Mouse (Mus musculus): ENCODE measurements around the gene Cyp20a1. TPM values are rescaled to one million over a fixed set of nuclear protein-coding genes. Genes with fewer than 3 reads are reported as not detected.

The Cyp20a1 gene
- polyA plus RNA-seq (2015; fragmentation: Nextera tagmentation; extraction: Ambion mirVana): 23.1 and 24.1 TPM in 2 replicates

DNA sequence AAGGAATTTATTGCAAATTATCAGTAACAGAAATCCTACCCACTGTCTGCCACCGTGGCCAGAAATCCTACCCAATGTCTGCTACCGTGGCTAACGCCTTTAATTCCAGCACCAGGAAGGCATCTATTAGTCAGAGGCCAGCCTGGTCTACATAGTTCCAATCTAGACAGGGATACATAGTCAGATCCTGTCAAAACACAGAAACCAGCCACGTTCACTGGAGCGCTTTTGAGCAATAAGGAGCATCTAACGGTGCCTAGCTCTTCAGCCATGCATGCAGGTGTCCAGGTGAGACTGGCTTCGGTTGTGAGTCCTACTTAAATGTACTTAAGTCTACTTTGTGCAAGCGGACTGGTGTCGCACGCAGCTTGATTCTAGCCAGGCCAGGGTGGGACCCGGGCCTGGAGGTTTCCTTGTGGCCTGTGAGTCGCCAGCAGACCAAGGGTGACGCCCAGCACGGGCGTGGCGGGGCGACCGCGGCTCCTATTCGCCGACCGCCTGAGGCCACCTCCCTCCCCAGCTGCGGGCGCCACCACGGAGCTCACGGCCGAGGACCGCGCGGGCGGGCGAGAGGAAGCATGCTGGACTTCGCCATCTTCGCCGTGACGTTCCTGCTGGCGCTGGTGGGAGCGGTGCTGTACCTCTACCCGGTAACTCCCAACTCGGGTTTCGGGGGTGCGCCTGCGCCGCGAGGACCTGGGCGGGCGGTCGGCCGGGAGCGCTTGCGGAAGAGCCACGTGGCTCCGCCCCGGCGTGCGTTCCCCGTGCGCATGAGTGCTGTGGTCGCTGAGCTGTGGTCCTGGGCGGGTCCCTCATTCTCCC is at the start of gene Cyp20a1:
Cyp20a1 (plus strand) TSS at position 516 of the 822 bp plus-strand sequence.
- WGBS: under 1% methylated on average over 59 of the region's 60 CpGs
- Histone ChIP-seq H3K27ac (peak within 1 kb of the TSS; percentile 95), H3K4me2 (peak within 1 kb of the TSS; percentile 67), H3K4me1 (peaks cover 7% of the 10 kb centered on the region), H3K27me3 (no peaks in the 10 kb centered on the region), H3K9me3 (no peaks in the 10 kb centered on the region), H3K36me3 (peaks cover 9% of the 10 kb centered on the region), H3K4me3 (peak within 1 kb of the TSS; percentile 66), H3K9ac (peak within 1 kb of the TSS; percentile 49)
- ATAC-seq (ENCODE audit: insufficient number of reproducible peaks, low FRiP score, low TSS enrichment, low read depth): peak; percentile 95

DNA sequence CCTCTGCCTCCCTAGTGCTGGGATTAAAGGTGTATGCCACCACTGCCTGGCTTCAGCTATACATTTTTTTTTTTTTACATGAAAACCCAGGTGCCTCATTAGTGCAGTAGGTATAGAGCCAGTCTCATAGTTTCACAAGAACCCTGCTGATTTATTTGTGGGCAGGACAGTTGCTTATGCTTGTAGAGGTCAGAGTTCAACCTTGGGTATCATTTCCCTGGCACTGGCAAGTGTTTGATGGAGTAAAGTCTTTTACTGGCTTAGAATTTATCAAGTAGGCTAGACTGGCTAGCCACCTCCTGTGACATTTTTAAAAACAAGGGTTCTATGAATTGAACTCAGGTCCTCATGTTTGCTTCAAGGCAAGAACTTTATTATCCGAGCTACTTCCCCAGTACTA is 49.2 kb upstream of the Cyp20a1 start:
- Histone ChIP-seq H3K4me3 (no peak overlapping the region), H3K27ac (no peak overlapping the region), H3K4me2 (no peak overlapping the region), H3K27me3 (no peaks in the 10 kb centered on the region), H3K36me3 (peaks cover 34% of the 10 kb centered on the region), H3K9ac (no peak overlapping the region), H3K4me1 (no peaks in the 10 kb centered on the region), H3K9me3 (no peaks in the 10 kb centered on the region)
- ATAC-seq (ENCODE audit: insufficient number of reproducible peaks, low FRiP score, low TSS enrichment, low read depth): no peak
- 67% methylated on average over 1 of the region's 1 CpGs for WGBS

DNA sequence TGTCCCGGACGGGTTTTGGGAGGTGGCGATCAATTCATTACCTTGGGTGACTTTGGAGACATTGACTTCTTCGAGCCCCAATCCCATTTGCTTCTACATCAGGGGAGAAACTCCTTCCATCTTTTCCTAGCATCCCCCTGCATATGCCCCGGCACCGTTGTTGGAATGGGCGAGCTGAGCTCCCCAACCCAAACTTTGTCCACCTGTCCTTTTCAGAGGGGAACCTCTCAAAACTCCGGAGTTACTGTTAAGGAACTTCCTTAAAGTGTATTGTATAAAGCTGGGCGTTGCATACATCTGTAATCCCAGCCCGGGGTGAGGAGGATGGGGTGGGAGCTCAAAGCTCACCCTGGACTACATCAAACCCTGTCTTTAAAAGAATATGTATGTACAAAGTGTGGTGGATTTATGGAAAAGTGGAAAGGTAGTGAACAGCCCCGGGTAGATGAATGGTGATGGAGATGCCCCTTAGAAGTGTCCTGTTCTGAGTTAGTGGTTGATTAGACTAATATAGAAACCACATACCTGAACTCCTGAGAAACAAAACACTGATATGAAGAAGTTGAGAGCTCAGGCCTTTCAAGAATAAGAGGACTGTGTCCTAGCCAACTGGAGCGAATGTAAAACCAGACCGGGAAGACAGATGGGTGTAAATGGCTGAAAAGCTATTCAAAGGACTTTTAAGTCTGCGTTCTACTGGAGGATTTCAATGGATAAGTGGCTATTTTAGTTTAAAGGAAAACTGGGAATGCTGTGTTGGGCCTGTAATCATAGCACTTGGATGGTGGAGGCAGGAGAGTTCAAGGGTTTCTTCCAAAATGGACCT is 720 bp downstream of the Cyp20a1 start:
- peak overlapping the region; percentile 49 for H3K9ac ChIP-seq
- peaks cover 7% of the 10 kb centered on the region for H3K4me1 ChIP-seq
- 13% methylated on average over 14 of the region's 14 CpGs for WGBS
- H3K4me2 ChIP-seq: peak overlapping the region; percentile 67
- peaks cover 5% of the 10 kb centered on the region for H3K36me3 ChIP-seq
- H3K27ac ChIP-seq: peak overlapping the region; percentile 95
- no peak for ATAC-seq (ENCODE audit: insufficient number of reproducible peaks, low FRiP score, low TSS enrichment, low read depth)
- peak overlapping the region; percentile 66 for H3K4me3 ChIP-seq
- no peaks in the 10 kb centered on the region for H3K27me3 ChIP-seq
- no peaks in the 10 kb centered on the region for H3K9me3 ChIP-seq

DNA sequence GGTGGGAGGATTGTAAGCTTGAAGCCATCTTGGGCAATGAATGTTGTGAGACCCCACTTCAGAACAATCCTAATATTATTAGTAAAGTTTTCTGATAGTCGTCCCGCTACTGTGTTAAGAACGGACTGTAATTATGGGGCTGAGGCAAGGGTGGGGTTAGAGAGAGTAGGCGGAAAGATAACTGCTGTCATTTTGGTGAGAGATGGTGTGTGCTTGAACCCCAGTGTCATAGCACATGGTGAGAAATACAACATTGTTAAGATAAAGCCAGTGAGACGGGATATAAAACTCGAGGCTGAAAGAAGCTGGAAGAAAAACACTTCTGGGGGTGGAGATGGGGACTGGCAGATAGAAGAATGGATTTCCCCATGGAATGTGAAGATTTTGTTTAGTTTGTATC is 1.5 kb downstream of the Cyp20a1 start:
- 84% methylated on average over 6 of the region's 6 CpGs for WGBS

DNA sequence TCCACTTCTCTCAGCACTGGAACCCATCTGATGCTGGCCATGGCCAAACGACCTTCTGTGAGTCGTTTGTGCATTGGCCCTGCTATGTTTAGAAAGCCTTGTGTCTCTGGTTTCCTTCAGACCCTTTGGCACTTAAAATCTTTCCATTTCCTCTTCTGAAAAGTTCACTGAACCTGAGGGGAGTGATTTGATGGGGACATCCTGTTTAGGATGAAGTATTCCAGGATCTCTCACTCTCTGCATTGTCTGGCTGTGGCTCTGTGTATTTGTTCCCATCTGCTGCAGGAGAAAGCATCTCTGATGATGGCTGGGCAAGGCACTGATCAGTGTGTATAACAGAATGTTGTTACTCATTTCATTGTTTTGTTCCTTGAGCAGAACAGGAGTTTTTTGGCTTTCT is 2.6 kb downstream of the Cyp20a1 start:
- H3K36me3 ChIP-seq: 0 out of 2 replicates have a peak, but pooled peaks cover 3% of the 10 kb centered on the region
- H3K4me1 ChIP-seq: peaks cover 7% of the 10 kb centered on the region
- no peak for ATAC-seq (ENCODE audit: insufficient number of reproducible peaks, low FRiP score, low TSS enrichment, low read depth)
- no peaks in the 10 kb centered on the region for H3K27me3 ChIP-seq
- H3K27ac ChIP-seq: no peak overlapping the region
- WGBS: 58% methylated on average over 2 of the region's 2 CpGs
- no peak overlapping the region for H3K4me2 ChIP-seq
- H3K9me3 ChIP-seq: no peaks in the 10 kb centered on the region
- no peak overlapping the region for H3K4me3 ChIP-seq
- no peak overlapping the region for H3K9ac ChIP-seq

More for the DNA sequence above, 1.5 kb downstream of the Cyp20a1 start:
- no peak for ATAC-seq (ENCODE audit: insufficient number of reproducible peaks, low FRiP score, low TSS enrichment, low read depth)
- Histone ChIP-seq H3K9me3 (no peaks in the 10 kb centered on the region), H3K27me3 (no peaks in the 10 kb centered on the region), H3K4me2 (no peak overlapping the region), H3K4me3 (no peak overlapping the region), H3K36me3 (no peaks in the 10 kb centered on the region), H3K9ac (no peak overlapping the region), H3K27ac (no peak overlapping the region), H3K4me1 (peaks cover 7% of the 10 kb centered on the region)

DNA sequence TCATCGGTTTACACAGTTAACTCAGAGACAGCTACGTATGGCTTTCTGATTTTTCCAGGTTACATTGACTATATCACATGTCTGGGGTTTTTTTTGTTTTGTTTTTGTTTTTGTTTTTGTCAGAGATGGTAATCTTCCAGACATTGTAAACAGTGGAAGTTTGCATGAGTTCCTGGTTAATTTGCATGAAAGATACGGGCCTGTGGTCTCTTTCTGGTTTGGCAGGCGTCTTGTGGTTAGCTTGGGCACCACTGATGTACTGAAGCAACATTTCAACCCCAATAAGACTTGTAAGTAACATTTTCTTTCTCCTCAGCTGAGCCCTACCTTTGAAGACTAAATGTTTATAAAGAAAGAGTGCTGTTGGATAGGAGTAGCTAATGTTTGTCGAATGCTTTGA is 9.7 kb downstream of the Cyp20a1 start:
- Histone ChIP-seq H3K36me3 (peaks cover 20% of the 10 kb centered on the region), H3K4me2 (no peak overlapping the region), H3K4me3 (no peak overlapping the region), H3K27ac (no peak overlapping the region), H3K9me3 (no peaks in the 10 kb centered on the region), H3K27me3 (no peaks in the 10 kb centered on the region), H3K4me1 (no peaks in the 10 kb centered on the region), H3K9ac (no peak overlapping the region)
- 80% methylated on average over 5 of the region's 5 CpGs for WGBS
- no peak for ATAC-seq (ENCODE audit: insufficient number of reproducible peaks, low FRiP score, low TSS enrichment, low read depth)

DNA sequence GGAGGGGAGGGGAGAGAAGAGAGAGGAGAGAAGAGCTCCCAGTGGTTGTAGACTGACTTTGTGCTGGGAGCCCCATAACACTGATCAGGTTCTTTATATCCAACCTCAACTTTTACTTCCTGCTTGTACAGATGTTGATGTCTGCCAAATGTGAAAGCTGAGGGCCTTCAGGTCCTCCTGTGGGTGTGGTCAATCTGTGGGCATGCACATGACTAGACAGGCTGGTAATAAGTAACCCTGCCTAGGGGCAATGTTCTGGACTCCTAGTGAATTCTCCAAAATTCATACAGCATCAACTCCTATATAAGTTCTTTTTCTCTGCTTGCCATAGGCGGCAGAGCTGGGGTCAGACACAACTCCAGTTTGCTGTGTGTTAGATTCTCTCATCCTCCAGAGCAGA is 18.5 kb downstream of the Cyp20a1 start:
- no peak for ATAC-seq (ENCODE audit: insufficient number of reproducible peaks, low FRiP score, low TSS enrichment, low read depth)
- H3K9ac ChIP-seq: no peak overlapping the region

DNA sequence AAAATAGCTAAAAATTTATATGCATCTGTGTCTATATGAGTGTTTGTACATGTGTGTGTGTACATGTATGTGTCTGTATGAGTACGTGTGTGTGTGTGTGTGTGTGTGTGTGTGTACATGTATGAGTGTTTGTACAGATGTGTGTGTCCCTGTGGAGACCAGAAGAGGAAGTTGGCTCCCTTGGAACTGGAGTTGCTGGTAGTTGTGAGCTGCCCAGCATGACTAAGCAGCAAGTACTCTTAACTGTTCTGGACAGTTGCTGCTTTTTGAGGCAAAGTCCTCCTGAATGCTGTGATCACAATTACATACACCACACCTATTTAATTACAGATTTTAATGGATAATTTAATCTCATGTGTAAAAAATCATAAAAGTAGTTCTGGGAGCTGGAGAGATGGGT is 33.4 kb downstream of the Cyp20a1 start:
- WGBS: 86% methylated on average over 1 of the region's 1 CpGs
- ATAC-seq (ENCODE audit: insufficient number of reproducible peaks, low FRiP score, low TSS enrichment, low read depth): no peak
- H3K27ac ChIP-seq: no peak overlapping the region
- no peaks in the 10 kb centered on the region for H3K27me3 ChIP-seq
- peaks cover 25% of the 10 kb centered on the region for H3K36me3 ChIP-seq
- no peak overlapping the region for H3K4me3 ChIP-seq
- H3K4me1 ChIP-seq: no peaks in the 10 kb centered on the region
- H3K9me3 ChIP-seq: 0 out of 2 replicates have a peak, but pooled peaks cover 1% of the 10 kb centered on the region
- H3K9ac ChIP-seq: no peak overlapping the region
- H3K4me2 ChIP-seq: no peak overlapping the region

More for the DNA sequence above, 18.5 kb downstream of the Cyp20a1 start:
- 88% methylated on average over 1 of the region's 1 CpGs for WGBS
- H3K4me2 ChIP-seq: no peak overlapping the region
- H3K27me3 ChIP-seq: no peaks in the 10 kb centered on the region
- H3K4me3 ChIP-seq: no peak overlapping the region
- H3K36me3 ChIP-seq: peaks cover 20% of the 10 kb centered on the region
- H3K27ac ChIP-seq: no peak overlapping the region
- no peaks in the 10 kb centered on the region for H3K9me3 ChIP-seq
- no peaks in the 10 kb centered on the region for H3K4me1 ChIP-seq

DNA sequence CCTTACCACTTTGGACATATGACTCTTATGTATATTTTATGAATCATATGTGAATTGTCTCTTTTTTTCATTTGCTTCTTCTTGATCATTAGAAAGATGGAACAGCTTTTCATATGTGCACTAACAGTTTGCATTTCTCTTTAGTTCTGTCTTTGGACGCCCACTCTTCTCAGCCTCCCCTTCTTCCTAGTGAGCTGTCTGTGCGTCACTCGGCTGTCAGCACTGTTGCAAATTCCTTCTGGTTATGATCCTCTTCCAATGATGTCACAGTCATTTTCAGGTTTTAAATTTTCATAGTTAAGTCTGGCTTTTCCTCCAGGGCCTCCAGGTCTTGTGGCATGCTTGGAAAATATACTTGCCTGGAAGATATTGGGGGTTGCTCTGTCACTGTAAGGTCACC is 38.8 kb downstream of the Cyp20a1 start:
- no peak overlapping the region for H3K4me2 ChIP-seq
- no peak overlapping the region for H3K27ac ChIP-seq
- H3K27me3 ChIP-seq: no peaks in the 10 kb centered on the region
- ATAC-seq (ENCODE audit: insufficient number of reproducible peaks, low FRiP score, low TSS enrichment, low read depth): no peak
- no peak overlapping the region for H3K9ac ChIP-seq
- H3K9me3 ChIP-seq: no peaks in the 10 kb centered on the region
- H3K4me3 ChIP-seq: no peak overlapping the region
- H3K36me3 ChIP-seq: peaks cover 20% of the 10 kb centered on the region
- WGBS: 89% methylated on average over 3 of the region's 3 CpGs
- no peaks in the 10 kb centered on the region for H3K4me1 ChIP-seq

DNA sequence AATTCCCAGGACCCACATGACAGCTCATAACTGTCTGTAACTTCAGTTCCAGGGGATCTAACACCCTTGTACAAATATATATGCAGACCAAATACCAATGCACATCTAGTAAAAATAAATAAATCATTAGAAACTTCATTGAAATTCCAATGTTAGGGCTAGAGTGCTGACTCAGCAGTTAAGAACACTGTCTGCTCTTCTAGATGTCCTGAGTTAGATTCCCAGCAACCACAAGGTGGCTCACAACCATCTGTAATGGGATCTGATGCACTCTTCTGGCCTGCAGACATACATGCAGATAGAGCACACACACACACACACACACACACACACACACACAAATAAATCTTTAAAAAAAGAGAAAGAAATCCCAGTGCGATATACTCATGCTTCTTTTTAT is 61.7 kb downstream of the Cyp20a1 start:
- Histone ChIP-seq H3K4me2 (no peak overlapping the region), H3K9ac (no peak overlapping the region), H3K9me3 (no peaks in the 10 kb centered on the region), H3K27ac (no peak overlapping the region), H3K4me3 (no peak overlapping the region), H3K4me1 (peaks cover 7% of the 10 kb centered on the region), H3K36me3 (no peaks in the 10 kb centered on the region), H3K27me3 (no peaks in the 10 kb centered on the region)
- no peak for ATAC-seq (ENCODE audit: insufficient number of reproducible peaks, low FRiP score, low TSS enrichment, low read depth)
- 98% methylated on average over 1 of the region's 1 CpGs for WGBS

DNA sequence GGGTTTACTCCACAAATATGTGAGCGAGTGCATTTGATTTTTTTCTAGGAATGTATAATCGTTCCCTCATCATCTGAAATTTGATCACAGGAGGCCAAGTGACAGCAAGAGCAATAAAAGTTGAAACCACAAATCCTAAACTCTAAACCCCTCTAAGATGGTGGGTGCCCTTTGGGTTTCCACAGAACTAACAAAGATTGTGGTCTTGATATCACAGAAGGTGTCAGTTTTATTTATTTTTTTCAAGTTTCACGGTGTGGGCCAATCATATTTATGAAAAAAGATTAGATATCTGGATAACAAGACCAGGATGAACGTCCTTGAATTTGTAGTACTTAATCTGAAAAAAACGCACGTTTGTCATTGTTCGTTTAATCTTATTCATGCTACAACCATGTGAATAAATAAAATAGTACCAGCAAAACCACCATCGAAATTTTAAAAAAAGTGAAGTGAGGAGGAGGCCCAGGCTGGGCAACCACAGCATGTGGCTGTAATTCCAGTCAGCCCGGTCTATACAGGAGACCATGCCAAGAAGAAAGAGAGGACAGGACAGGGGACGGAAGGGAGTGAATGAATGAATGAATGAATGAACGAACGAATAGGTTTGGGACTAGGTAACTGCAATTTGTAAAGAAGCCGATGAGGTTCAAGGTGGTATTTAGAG is 65.5 kb downstream of the Cyp20a1 start:
- H3K36me3 ChIP-seq: no peaks in the 10 kb centered on the region
- H3K27ac ChIP-seq: peak overlapping the region; percentile 93
- no peaks in the 10 kb centered on the region for H3K27me3 ChIP-seq
- peak overlapping the region; percentile 95 for H3K4me3 ChIP-seq
- peak overlapping the region; percentile 63; the same call in 1 of the 2 replicates for H3K9ac ChIP-seq
- H3K4me2 ChIP-seq: peak overlapping the region; percentile 64
- no peaks in the 10 kb centered on the region for H3K9me3 ChIP-seq
- peaks cover 9% of the 10 kb centered on the region for H3K4me1 ChIP-seq
- peak; percentile 27 for ATAC-seq (ENCODE audit: insufficient number of reproducible peaks, low FRiP score, low TSS enrichment, low read depth)
- 13% methylated on average over 13 of the region's 13 CpGs for WGBS
